Mouse (Mus musculus) heart, adult 2 months (tissue): ENCODE data around the gene Mpg.

Source experiments
- CTCF ChIP-seq: fragments of 200-600 bp; IDR thresholded peaks from 2 replicates; pipeline ENCODE4 v1.8.1; 2022; ENCODE audit warnings: antibody characterized with exemption, mild to moderate bottlenecking, moderate library complexity
- EP300 ChIP-seq: fragments of 200-500 bp; IDR thresholded peaks from 2 replicates; pipeline ENCODE4 v1.6.1; 2011; ENCODE audit warnings: low read depth, low read length, control low read depth; ENCODE audit not compliant: insufficient read depth
- POLR2A ChIP-seq: fragments of 200-500 bp; IDR thresholded peaks from 2 replicates; pipeline ENCODE4 v1.6.1; 2011; ENCODE audit warnings: mild to moderate bottlenecking, low read depth, low read length, control low read depth; ENCODE audit not compliant: insufficient read depth

- TF ChIP-seq EP300 = no peak
- no peak for TF ChIP-seq CTCF
- TF ChIP-seq POLR2A = no peak
Observed at GRCm38 (mm10) chr11:32220607-32221224, 5.6 kb upstream of the Mpg start.
